Mouse (Mus musculus) heart, embryonic 14.5 days (tissue): ENCODE results near the gene Gh. TPM values are rescaled to one million over a fixed set of nuclear protein-coding genes. Genes with fewer than 3 reads are reported as not detected.

Experiments used
- ATAC-seq: fragments of 200-750 bp; cut with Nextera tagmentation; 2 replicates; pipeline ENCODE4 v1.8.0; 2017; ENCODE audit warnings: low read depth, moderate TSS enrichment; ENCODE audit not compliant: insufficient number of reproducible peaks, insufficient read depth, low FRiP score
- H3K27ac ChIP-seq, 2 experiments: fragments of 200-500 bp in 1 of 2; fragments of 300-500 bp in 1 of 2; sonication (generic) in 1 of 2; replicated peaks in 1 of 2; 2 replicates each; pipeline ENCODE4 v1.5.1; 2012 to 2014; ENCODE audit warnings: low read depth in 2 of 2, low read length in 2 of 2, control low read depth in 1 of 2, mild to moderate bottlenecking in 1 of 2, mixed read lengths in 1 of 2; ENCODE audit not compliant: control insufficient read depth in 1 of 2, insufficient read depth in 1 of 2
- H3K27me3 ChIP-seq: fragments of 300-500 bp; sonication (generic); 2 replicates; pipeline ENCODE4 v1.6.1; 2014; ENCODE audit warnings: mild to moderate bottlenecking, low read length, control low read depth; ENCODE audit not compliant: control insufficient read depth, insufficient read depth
- H3K36me3 ChIP-seq: fragments of 300-500 bp; sonication (generic); 2 replicates; pipeline ENCODE4 v1.6.1; 2014; ENCODE audit warnings: mild to moderate bottlenecking, control low read depth, low read length, mixed read lengths; ENCODE audit not compliant: control insufficient read depth, insufficient read depth
- H3K4me1 ChIP-seq, 2 experiments: fragments of 200-500 bp in 1 of 2; fragments of 300-500 bp in 1 of 2; sonication (generic) in 1 of 2; 2 replicates each; pipeline ENCODE4 v1.6.1; 2012 to 2014; ENCODE audit warnings: low read length in 2 of 2, control low read depth in 1 of 2, mixed read lengths in 1 of 2; ENCODE audit not compliant: control insufficient read depth in 2 of 2, insufficient read depth in 2 of 2
- H3K4me2 ChIP-seq: fragments of 300-500 bp; sonication (generic); 2 replicates; pipeline ENCODE4 v1.6.1; 2014; ENCODE audit warnings: mild to moderate bottlenecking, low read length
- H3K4me3 ChIP-seq, 2 experiments: fragments of 200-500 bp in 1 of 2; fragments of 300-500 bp in 1 of 2; sonication (generic) in 1 of 2; 2 replicates each; pipeline ENCODE4 v1.5.1; 2012 to 2014; ENCODE audit warnings: low read length in 2 of 2, mild to moderate bottlenecking in 2 of 2, control low read depth in 1 of 2, low read depth in 1 of 2, moderate library complexity in 1 of 2; ENCODE audit not compliant: control insufficient read depth in 1 of 2, insufficient read depth in 1 of 2
- H3K9ac ChIP-seq: fragments of 300-500 bp; sonication (generic); 2 replicates; pipeline ENCODE4 v1.6.1; 2014; ENCODE audit warnings: mild to moderate bottlenecking, low read length
- H3K9me3 ChIP-seq: fragments of 300-500 bp; sonication (generic); 2 replicates; pipeline ENCODE4 v1.6.1; 2016; ENCODE audit warnings: low read length, control low read depth; ENCODE audit not compliant: control insufficient read depth
- WGBS: fragments of 180-500 bp; shearing (Covaris S2); extraction: QIAGEN DNeasy Blood & Tissue Kit; methylation state at CpG from one replicate; pipeline ENCODE4 v1.1.7; 2014; 5-methylcytosine and 5-hydroxymethylcytosine counted together
- polyA plus RNA-seq: library from polyadenylated mRNA; unstranded; fragments of >200 nt; fragmentation: Nextera tagmentation; extraction: Ambion mirVana; gene quantifications from 2 replicates; pipeline ENCODE4 v1.2.1, GENCODE M21; 2014

Gene Gh
- polyA plus RNA-seq, 1 experiment from 2014 or later = not detected

GRCm38 (mm10) chr11:106268326-106269059 is 33.2 kb downstream of the Gh start:
- Histone ChIP-seq H3K4me1 (peaks cover 5 to 22% of the 10 kb centered on the region in 2 experiments), H3K27ac (no peak overlapping the region), H3K4me3 (no peak overlapping the region), H3K4me2 (no peak overlapping the region), H3K9ac (0 out of 2 replicates have a peak overlapping the region, but pooled peaks have one; percentile 8), H3K27me3 (no peaks in the 10 kb centered on the region), H3K9me3 (no peaks in the 10 kb centered on the region), H3K36me3 (peaks cover 46% of the 10 kb centered on the region)
- WGBS = 56% methylated on average over 8 of the region's 8 CpGs
- no peak for ATAC-seq

DNA sequence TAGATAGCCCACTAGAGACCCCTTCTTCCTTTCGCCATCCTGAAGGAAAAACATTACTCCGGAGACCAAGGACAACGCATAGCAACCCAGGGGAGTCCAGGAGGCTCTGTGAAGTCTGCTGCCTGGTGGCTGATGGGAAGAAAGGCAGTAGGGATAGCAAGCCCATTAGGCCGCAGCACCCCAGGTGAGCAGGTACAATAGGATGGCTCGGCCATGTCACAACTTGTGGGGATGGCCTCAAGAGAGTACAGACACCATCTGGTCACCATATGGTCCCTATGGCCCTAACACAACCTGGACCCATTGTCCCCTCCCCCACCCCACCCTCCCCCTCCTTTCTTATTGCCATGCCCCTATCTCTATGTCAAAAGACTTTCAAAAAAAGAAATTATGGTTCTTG is 33.8 kb downstream of the Gh start:
- H3K9ac ChIP-seq = no peak overlapping the region
- no peak overlapping the region for H3K4me2 ChIP-seq
- no peaks in the 10 kb centered on the region for H3K27me3 ChIP-seq
- 65% methylated on average over 5 of the region's 5 CpGs for WGBS
- H3K27ac ChIP-seq = no peak overlapping the region
- no peak overlapping the region for H3K4me3 ChIP-seq
- no peak for ATAC-seq
- H3K9me3 ChIP-seq = no peaks in the 10 kb centered on the region
- peaks cover 52% of the 10 kb centered on the region for H3K36me3 ChIP-seq
- peaks cover 5 to 19% of the 10 kb centered on the region in 2 experiments for H3K4me1 ChIP-seq

DNA sequence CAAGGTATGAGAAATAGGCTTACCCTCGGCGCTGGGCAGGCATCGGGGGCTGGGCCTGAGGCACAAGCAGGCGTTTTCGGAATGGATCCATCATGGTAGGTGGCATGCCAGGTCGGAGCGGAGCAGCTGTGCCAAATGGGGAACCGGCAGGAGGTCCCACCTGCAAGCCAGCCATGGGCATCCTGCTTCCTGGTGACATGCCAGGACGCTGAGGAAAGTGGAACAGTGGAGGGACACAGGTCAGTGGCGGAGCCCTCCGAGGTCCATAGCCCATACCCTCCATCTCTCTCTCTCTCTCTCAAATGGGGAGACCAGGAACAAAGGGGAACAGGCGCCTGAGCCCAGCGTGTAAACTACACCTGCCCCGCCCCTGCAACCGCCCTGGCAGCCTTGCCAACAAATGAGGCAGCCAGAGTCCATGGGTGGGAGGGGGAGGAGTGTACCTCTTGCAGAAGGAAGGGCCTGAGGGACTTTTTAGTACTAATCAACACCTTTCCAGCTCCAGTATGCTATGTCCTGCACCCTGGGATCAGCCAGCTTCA is 34.3 kb downstream of the Gh start:
- H3K9ac ChIP-seq = no peak overlapping the region
- no peak for ATAC-seq
- WGBS = 71% methylated on average over 15 of the region's 15 CpGs
- H3K27me3 ChIP-seq = no peaks in the 10 kb centered on the region
- no peak overlapping the region for H3K27ac ChIP-seq
- H3K4me1 ChIP-seq = peaks cover 5 to 19% of the 10 kb centered on the region in 2 experiments
- H3K36me3 ChIP-seq = peaks cover 57% of the 10 kb centered on the region
- H3K4me3 ChIP-seq = no peak overlapping the region
- H3K9me3 ChIP-seq = no peaks in the 10 kb centered on the region
- no peak overlapping the region for H3K4me2 ChIP-seq

DNA sequence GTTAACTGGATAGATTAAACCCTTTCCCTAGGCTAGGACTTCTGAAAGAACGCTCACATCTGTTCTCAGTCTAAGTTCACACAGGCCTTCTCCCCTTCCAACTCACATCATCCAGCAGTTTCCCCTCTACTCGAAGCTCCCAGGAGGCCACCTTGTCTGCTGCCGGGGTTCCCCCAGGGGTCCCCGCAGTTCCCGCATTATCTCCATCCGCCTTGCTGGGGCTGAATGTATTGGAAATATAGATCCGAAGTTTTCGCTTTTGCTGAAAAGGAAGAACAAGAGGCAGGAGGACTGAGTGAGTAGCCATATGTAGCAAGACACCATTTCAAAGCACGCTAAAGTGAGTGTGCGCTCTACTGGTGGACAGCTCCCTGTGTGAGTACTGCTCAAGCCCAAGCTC is 35.2 kb downstream of the Gh start:
- no peak overlapping the region for H3K4me2 ChIP-seq
- H3K4me3 ChIP-seq = no peak overlapping the region
- H3K4me1 ChIP-seq = peaks cover 2 to 18% of the 10 kb centered on the region in 2 experiments
- 93% methylated on average over 10 of the region's 10 CpGs for WGBS
- no peaks in the 10 kb centered on the region for H3K27me3 ChIP-seq
- no peak overlapping the region for H3K27ac ChIP-seq
- no peak for ATAC-seq
- H3K36me3 ChIP-seq = peaks cover 67% of the 10 kb centered on the region
- H3K9me3 ChIP-seq = no peaks in the 10 kb centered on the region
- no peak overlapping the region for H3K9ac ChIP-seq

DNA sequence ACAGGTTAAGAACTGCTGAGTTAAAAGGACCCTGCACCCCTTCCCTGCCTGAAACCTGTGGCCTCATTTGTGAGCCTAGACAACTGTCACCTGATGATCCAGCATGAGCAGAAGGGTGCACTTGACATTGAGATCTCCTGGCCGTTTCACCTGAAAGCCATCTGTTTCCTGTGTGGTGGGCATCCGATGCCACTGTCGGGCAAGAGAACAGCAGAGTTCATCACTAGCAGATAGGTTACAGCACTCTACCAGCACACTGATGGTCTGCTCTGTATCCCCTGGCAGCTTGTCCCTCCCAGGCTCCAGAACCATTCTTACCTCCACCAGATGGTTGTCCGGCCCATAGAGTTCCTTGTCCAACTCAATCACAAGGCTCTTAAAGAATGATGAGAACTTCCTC is 36.1 kb downstream of the Gh start:
- Histone ChIP-seq H3K36me3 (peaks cover 75% of the 10 kb centered on the region), H3K4me2 (no peak overlapping the region), H3K27ac (no peak overlapping the region), H3K4me1 (peaks cover 0 to 12% of the 10 kb centered on the region in 2 experiments; a peak in 3 of 4 replicates), H3K27me3 (no peaks in the 10 kb centered on the region), H3K9me3 (no peaks in the 10 kb centered on the region), H3K9ac (no peak overlapping the region), H3K4me3 (no peak overlapping the region)
- 89% methylated on average over 4 of the region's 4 CpGs for WGBS
- ATAC-seq = no peak

GRCm38 (mm10) chr11:106264988-106265387 is 36.7 kb downstream of the Gh start:
- ATAC-seq = no peak
- no peak overlapping the region for H3K4me3 ChIP-seq
- H3K4me1 ChIP-seq = peaks cover 0 to 12% of the 10 kb centered on the region in 2 experiments; a peak in 3 of 4 replicates
- no peak overlapping the region for H3K4me2 ChIP-seq
- no peaks in the 10 kb centered on the region for H3K9me3 ChIP-seq
- no peak overlapping the region for H3K9ac ChIP-seq
- H3K36me3 ChIP-seq = peaks cover 74% of the 10 kb centered on the region
- H3K27me3 ChIP-seq = no peaks in the 10 kb centered on the region
- WGBS = 92% methylated on average over 15 of the region's 15 CpGs
- no peak overlapping the region for H3K27ac ChIP-seq

DNA sequence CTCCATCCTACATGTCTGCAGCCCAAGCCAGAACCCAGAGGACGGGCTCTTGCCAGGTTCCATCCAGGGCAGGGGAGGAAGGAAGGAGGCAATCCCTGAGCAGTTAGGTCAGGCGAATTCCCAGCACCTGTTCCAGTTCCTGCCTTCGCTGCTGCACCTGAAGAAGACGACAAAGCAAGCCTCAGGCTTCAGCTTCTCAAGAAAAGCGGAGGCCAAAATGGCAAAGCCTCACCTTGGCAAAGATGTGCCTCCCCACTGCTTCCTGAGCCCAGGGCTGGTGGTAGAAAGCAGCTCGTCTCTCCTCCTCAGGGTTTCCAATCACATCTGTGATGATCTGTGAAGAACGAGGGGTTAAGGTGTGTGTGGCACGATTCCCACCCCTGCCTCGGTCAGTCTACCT is 37.7 kb downstream of the Gh start:
- ATAC-seq = no peak
- Histone ChIP-seq H3K9ac (no peak overlapping the region), H3K27me3 (no peaks in the 10 kb centered on the region), H3K9me3 (no peaks in the 10 kb centered on the region), H3K27ac (no peak overlapping the region), H3K4me2 (no peak overlapping the region), H3K4me3 (no peak overlapping the region), H3K36me3 (peaks cover 80% of the 10 kb centered on the region), H3K4me1 (peaks cover 0 to 11% of the 10 kb centered on the region in 2 experiments; a peak in 3 of 4 replicates)
- WGBS = 86% methylated on average over 9 of the region's 9 CpGs
